Mouse (Mus musculus) myocyte (in vitro differentiated cells): Measurements from ENCODE around the gene Dmrtc1a. TPM values are rescaled to one million over a fixed set of nuclear protein-coding genes. Genes with fewer than 3 reads are reported as not detected.
"Not testable (repeated sequence)": the region's sequence is repeated elsewhere in the genome, so short reads cannot be mapped to it uniquely, and the experiment has no call there.

Experiments used
- H3K27me3 ChIP-seq: one replicate; pipeline ENCODE4 v1.6.1; 2011; ENCODE audit not compliant: control insufficient read depth, insufficient read depth, insufficient read length
- H3K36me3 ChIP-seq: one replicate; pipeline ENCODE4 v1.6.1; 2011; ENCODE audit not compliant: control insufficient read depth, insufficient read depth
- H3K4me2 ChIP-seq: one replicate; pipeline ENCODE4 v1.6.1; 2011; ENCODE audit warnings: low read depth, control low read depth
- H3K4me3 ChIP-seq: one replicate; pipeline ENCODE4 v1.5.1; 2011; ENCODE audit warnings: mild to moderate bottlenecking, control low read depth, moderate library complexity
- H3K79me2 ChIP-seq: one replicate; pipeline ENCODE4 v1.6.1; 2011; ENCODE audit not compliant: control insufficient read depth, insufficient read depth
- H3ac ChIP-seq: one replicate; pipeline ENCODE4 v1.6.1; 2011; ENCODE audit not compliant: control insufficient read depth, insufficient read length
- CEBPB ChIP-seq: IDR thresholded peaks from 2 replicates; pipeline ENCODE4 v1.6.1; 2011; ENCODE audit warnings: mild to moderate bottlenecking, moderate library complexity; ENCODE audit not compliant: poor library complexity, insufficient read depth, severe bottlenecking
- E2F4 ChIP-seq: IDR thresholded peaks from one replicate; pipeline ENCODE4 v1.6.1; 2011; ENCODE audit warnings: mild to moderate bottlenecking, control low read depth, moderate library complexity; ENCODE audit not compliant: insufficient read depth
- MAX ChIP-seq: IDR thresholded peaks from one replicate; pipeline ENCODE4 v1.6.1; 2011; ENCODE audit warnings: low read depth, mild to moderate bottlenecking, control low read depth
- MYOD1 ChIP-seq, 3 experiments: IDR thresholded peaks; one replicate each; pipeline ENCODE4 v1.6.1; 2011; ENCODE audit warnings: control low read depth in 2 of 3, low read depth in 2 of 3, mild to moderate bottlenecking in 2 of 3, moderate library complexity in 1 of 3; ENCODE audit not compliant: insufficient read length in 2 of 3, control insufficient read depth in 1 of 3
- MYOG ChIP-seq, 3 experiments: IDR thresholded peaks; one replicate each; pipeline ENCODE4 v1.6.1; 2011; ENCODE audit warnings: control low read depth in 2 of 3, low read depth in 2 of 3, mild to moderate bottlenecking in 2 of 3; ENCODE audit not compliant: insufficient read length in 2 of 3, control insufficient read depth in 1 of 3, insufficient read depth in 1 of 3
- POLR2A ChIP-seq: IDR thresholded peaks from one replicate; pipeline ENCODE4 v1.6.1; 2011; ENCODE audit warnings: low read depth, mild to moderate bottlenecking, control low read depth, moderate library complexity; ENCODE audit not compliant: insufficient read length
- POLR2AphosphoS2 ChIP-seq: IDR thresholded peaks from one replicate; pipeline ENCODE4 v1.6.1; 2011; ENCODE audit warnings: low read depth, control low read depth; ENCODE audit not compliant: insufficient read length
- REST ChIP-seq: IDR thresholded peaks from one replicate; pipeline ENCODE4 v1.6.1; 2011; ENCODE audit warnings: mild to moderate bottlenecking, control low read depth, moderate library complexity; ENCODE audit not compliant: insufficient read depth, insufficient read length
- SRF ChIP-seq: IDR thresholded peaks from one replicate; pipeline ENCODE4 v1.6.1; 2011; ENCODE audit warnings: low read depth; ENCODE audit not compliant: control insufficient read depth, insufficient read length
- TCF12 ChIP-seq: IDR thresholded peaks from one replicate; pipeline ENCODE4 v1.6.1; 2011; ENCODE audit warnings: mild to moderate bottlenecking, control low read depth; ENCODE audit not compliant: poor library complexity, insufficient read depth, severe bottlenecking
- TCF3 ChIP-seq: IDR thresholded peaks from one replicate; pipeline ENCODE4 v1.6.1; 2011; ENCODE audit warnings: low read depth, control low read depth; ENCODE audit not compliant: insufficient read length
- USF1 ChIP-seq: IDR thresholded peaks from one replicate; pipeline ENCODE4 v1.6.1; 2011; ENCODE audit warnings: low read depth, mild to moderate bottlenecking, control low read depth, moderate library complexity
- polyA plus RNA-seq: library from polyadenylated mRNA; unstranded; fragments of >200 nt; fragmentation: generic; extraction: Trizol; gene quantifications from one replicate; pipeline ENCODE4 v1.2.1, GENCODE M21; 2012; ENCODE audit warnings: missing spikeins

The Dmrtc1a gene
- polyA plus RNA-seq, 1 experiment, result not detected

GRCm38 (mm10) chrX:102932992-102933570 lies 24.6 kb upstream of the Dmrtc1a start:
- Histone ChIP-seq H3K36me3 (no peaks in the 10 kb centered on the region), H3K79me2 (no peaks in the 10 kb centered on the region), H3K4me2 (no peak overlapping the region), H3ac (no peak overlapping the region), H3K27me3 (peaks cover 12% of the 10 kb centered on the region), H3K4me3 (no peak overlapping the region)
- TF ChIP-seq SRF (no peak), MAX (no peak), CEBPB (no peak), POLR2A (no peak), USF1 (no peak), TCF3 (no peak), MYOD1 (IDR thresholded peaks at IDR 0.05; ENCODE audit: control insufficient read depth in 1 of 3, insufficient read length in 2 of 3, low read depth in 2 of 3) (no peak), E2F4 (no peak), TCF12 (no peak), REST (no peak), MYOG (IDR thresholded peaks at IDR 0.05; ENCODE audit: control insufficient read depth in 1 of 3, insufficient read depth in 1 of 3, insufficient read length in 2 of 3, low read depth in 2 of 3) (no peak), POLR2AphosphoS2 (no peak)

GRCm38 (mm10) chrX:102928072-102928471 lies 19.6 kb upstream of the Dmrtc1a start, which contains the start of gene 1700018G05Rik:
TSS of gene 1700018G05Rik (plus strand) at chrX:102928372.
- H3ac ChIP-seq, H3K36me3 ChIP-seq, H3K79me2 ChIP-seq, H3K4me3 ChIP-seq, H3K4me2 ChIP-seq, H3K27me3 ChIP-seq: not testable (repeated sequence)

GRCm38 (mm10) chrX:102926707-102927106 lies 18.2 kb upstream of the Dmrtc1a start:
- not testable (repeated sequence) for H3K4me3 ChIP-seq, H3K4me2 ChIP-seq, H3K36me3 ChIP-seq, H3K79me2 ChIP-seq, H3ac ChIP-seq, H3K27me3 ChIP-seq

DNA sequence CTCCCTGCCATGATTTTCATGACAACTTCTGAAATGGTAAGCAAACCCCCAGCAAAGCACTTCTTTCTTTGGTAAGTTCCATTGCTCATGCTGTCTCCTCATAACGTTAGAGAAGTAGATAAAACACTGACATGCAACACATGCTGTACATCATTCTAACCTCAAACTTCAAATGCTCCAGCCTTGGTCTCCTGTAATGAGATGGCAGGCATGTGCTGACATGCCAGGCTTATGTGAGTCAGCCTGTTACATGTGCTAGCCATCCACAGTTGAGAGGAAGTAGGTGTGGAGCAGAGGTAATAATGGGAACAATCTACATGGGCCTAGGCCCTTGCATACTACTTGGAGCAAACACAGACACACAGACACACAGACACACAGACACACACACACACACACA lies 6.3 kb upstream of the Dmrtc1a start:
- H3K79me2 ChIP-seq, result not testable (repeated sequence)

GRCm38 (mm10) chrX:102867871-102868270 lies 40.6 kb downstream of the Dmrtc1a start, which contains the start of gene 1700031F05Rik:
TSS of gene 1700031F05Rik (minus strand) at chrX:102867971.
- Histone ChIP-seq H3K79me2 (no peaks in the 10 kb centered on the region), H3K4me3 (no peak within 1 kb of the TSS), H3ac (no peak within 1 kb of the TSS), H3K36me3 (no peaks in the 10 kb centered on the region), H3K4me2 (no peak within 1 kb of the TSS), H3K27me3 (no peaks in the 10 kb centered on the region)
- TF ChIP-seq MAX (no peak), POLR2AphosphoS2 (no peak), REST (no peak), POLR2A (no peak), MYOD1 (IDR thresholded peaks at IDR 0.05; ENCODE audit: control insufficient read depth in 1 of 3, insufficient read length in 2 of 3, low read depth in 2 of 3) (no peak), SRF (no peak), USF1 (no peak), TCF12 (no peak), CEBPB (no peak), MYOG (IDR thresholded peaks at IDR 0.05; ENCODE audit: control insufficient read depth in 1 of 3, insufficient read depth in 1 of 3, insufficient read length in 2 of 3, low read depth in 2 of 3) (no peak), TCF3 (no peak), E2F4 (no peak)

More for the DNA sequence above, 6.3 kb upstream of the Dmrtc1a start:
- not testable (repeated sequence) for H3ac ChIP-seq, H3K4me2 ChIP-seq, H3K36me3 ChIP-seq, H3K4me3 ChIP-seq, H3K27me3 ChIP-seq

- H3K27me3 ChIP-seq, H3ac ChIP-seq, H3K4me2 ChIP-seq, H3K4me3 ChIP-seq, H3K79me2 ChIP-seq, H3K36me3 ChIP-seq: not testable (repeated sequence)
Observed at GRCm38 (mm10) chrX:102854516-102854915, 54.0 kb downstream of the Dmrtc1a start, which contains the start of gene Dmrtc1c2. TSS of gene Dmrtc1c2 (minus strand) at chrX:102854616.

Other genes with a start within 250 kb of the Dmrtc1a start
- gene Gm3880, start 221.7 kb downstream of the Dmrtc1a start, polyA plus RNA-seq, result not detected
- gene Gm9112, start 201.1 kb downstream of the Dmrtc1a start, polyA plus RNA-seq, result not detected
- gene Dmrtc1b, start 200.8 kb downstream of the Dmrtc1a start, polyA plus RNA-seq, result not detected
- gene Dmrtc1c1, start 105.7 kb downstream of the Dmrtc1a start, polyA plus RNA-seq, result not detected
- not detected for gene Dmrtc1c2, start 54.1 kb downstream of the Dmrtc1a start, polyA plus RNA-seq
- not detected for gene 1700031F05Rik, start 40.7 kb downstream of the Dmrtc1a start, polyA plus RNA-seq
- not detected for gene 1700011M02Rik, start 218 bp upstream of the Dmrtc1a start, polyA plus RNA-seq
- not detected for gene 1700018G05Rik, start 19.7 kb upstream of the Dmrtc1a start, polyA plus RNA-seq